Mouse (Mus musculus) retina, adult 2 months (tissue): Measurements from ENCODE around the gene Mbnl2.

Source experiments
- DNase-seq: peaks from one replicate; pipeline ENCODE4 v3.0.0-alpha.2; 2012; ENCODE audit warnings: low read depth, low spot score

The Mbnl2 gene

GRCm38 (mm10) chr14:120297137-120297749, 21.8 kb downstream of the Mbnl2 start:
- DNase-seq: no peak

- no peak for DNase-seq
Observed at GRCm38 (mm10) chr14:120297833-120298232, 22.4 kb downstream of the Mbnl2 start.

- no peak for DNase-seq
Observed at GRCm38 (mm10) chr14:120298439-120298838, 23.0 kb downstream of the Mbnl2 start.

- DNase-seq: peak; percentile 64
Observed at GRCm38 (mm10) chr14:120299716-120300115, 24.2 kb downstream of the Mbnl2 start.

- no peak for DNase-seq
Observed at GRCm38 (mm10) chr14:120300191-120300590, 24.7 kb downstream of the Mbnl2 start.

GRCm38 (mm10) chr14:120300814-120301213, 25.3 kb downstream of the Mbnl2 start:
- DNase-seq: no peak

GRCm38 (mm10) chr14:120302913-120303548, 27.6 kb downstream of the Mbnl2 start:
- no peak for DNase-seq

- DNase-seq: no peak
Observed at GRCm38 (mm10) chr14:120306229-120306628, 30.8 kb downstream of the Mbnl2 start.

GRCm38 (mm10) chr14:120307356-120307755, 31.9 kb downstream of the Mbnl2 start:
- no peak for DNase-seq

GRCm38 (mm10) chr14:120307963-120308362, 32.5 kb downstream of the Mbnl2 start:
- DNase-seq: no peak

- DNase-seq: no peak
Observed at GRCm38 (mm10) chr14:120309691-120310090, 34.2 kb downstream of the Mbnl2 start.

- DNase-seq: no peak
Observed at GRCm38 (mm10) chr14:120311330-120312097, 36.0 kb downstream of the Mbnl2 start.

- no peak for DNase-seq
Observed at GRCm38 (mm10) chr14:120312661-120313406, 37.4 kb downstream of the Mbnl2 start.

GRCm38 (mm10) chr14:120313466-120313865, 38.0 kb downstream of the Mbnl2 start:
- no peak for DNase-seq

- no peak for DNase-seq
Observed at GRCm38 (mm10) chr14:120315721-120316120, 40.3 kb downstream of the Mbnl2 start.

GRCm38 (mm10) chr14:120318326-120318935, 43.0 kb downstream of the Mbnl2 start:
- no peak for DNase-seq

- DNase-seq: no peak
Observed at GRCm38 (mm10) chr14:120318974-120319731, 43.7 kb downstream of the Mbnl2 start.

- DNase-seq: no peak
Observed at GRCm38 (mm10) chr14:120322041-120322440, 46.6 kb downstream of the Mbnl2 start.

- no peak for DNase-seq
Observed at GRCm38 (mm10) chr14:120323111-120323510, 47.6 kb downstream of the Mbnl2 start.

- no peak for DNase-seq
Observed at GRCm38 (mm10) chr14:120324061-120324791, 48.8 kb downstream of the Mbnl2 start.
